ENCODE assay signal across 9 mouse cellular contexts in the genomic region with DNA sequence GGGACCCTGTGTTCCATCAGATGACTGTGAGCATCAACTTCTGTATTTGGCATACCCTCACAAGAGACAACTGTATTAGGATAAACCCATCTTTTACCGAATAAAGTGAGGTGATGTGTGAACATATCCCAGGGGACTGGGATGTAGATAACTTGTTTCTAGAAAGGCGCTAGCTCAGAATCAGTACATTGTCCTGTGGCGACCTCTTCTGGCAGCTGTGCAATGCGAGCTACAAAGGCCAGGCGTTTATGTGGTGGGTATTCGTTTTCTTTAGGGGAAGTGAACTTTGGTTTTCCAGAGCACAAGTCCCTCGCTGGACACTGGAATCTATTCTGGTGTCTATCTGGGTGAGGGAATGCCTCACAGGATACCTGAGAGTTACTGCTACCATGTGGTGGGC. TPM values are rescaled to one million over a fixed set of nuclear protein-coding genes. Genes with fewer than 3 reads are reported as not detected.
DNase-seq lines count a peak whose midpoint lies in the region; ATAC-seq and TF ChIP-seq lines count a peak whose summit lies in the region.
"Had no signal": no experiment of that assay in that cellular context is flagged by ENCODE, and none has a peak within 500 bp of the region (broad histone marks: within the 10 kb centered on the region; RNA-seq: fewer than 3 reads in every experiment).

No protein-coding gene starts in this region.

- peak; percentile 73 for TF ChIP-seq CTCF in heart, postnatal 0 days (IDR thresholded peaks at IDR 0.05; ENCODE audit: low read depth)
- TF ChIP-seq CTCF in left cerebral cortex, adult 2 months (IDR thresholded peaks at IDR 0.05) = peak; percentile 66

- H3K9ac ChIP-seq in heart, postnatal 0 days (replicated peaks; ENCODE audit: low read depth, low read length) = no peak overlapping the region
- H3K9ac ChIP-seq: limb, embryonic 12.5 days had no signal

- no peak for ATAC-seq in heart, postnatal 0 days (ENCODE audit: insufficient read depth, low read depth)

- H3K4me3 ChIP-seq in heart, postnatal 0 days (ENCODE audit: low read depth, low read length) = no peak overlapping the region
- H3K4me3 ChIP-seq in left cerebral cortex, adult 2 months = no peak overlapping the region
- H3K4me3 ChIP-seq: limb, embryonic 12.5 days had no signal

- peak; percentile 26 for DNase-seq in heart, postnatal 0 days (ENCODE audit: low spot score)
- DNase-seq in heart, postnatal 25 days (ENCODE audit: low spot score) = no peak
- peak; percentile 15 for DNase-seq in urinary bladder, postnatal 25 days (ENCODE audit: low spot score)
- no peak for DNase-seq in urinary bladder, postnatal 10 days (ENCODE audit: low spot score)
- peak; percentile 55 for DNase-seq in embryo, embryonic 9.5 days (ENCODE audit: extremely low spot score)
- DNase-seq in left cerebral cortex, adult 2 months (ENCODE audit: extremely low spot score in 1 of 2, low spot score in 2 of 2) = peak in 1 of 2 experiments; percentile 33
- peak; percentile 23 for DNase-seq in retina, postnatal 7 days (ENCODE audit: low read depth, low spot score)
- no peak for DNase-seq in cerebellum, adult 18-20 months

- H3K4me1 ChIP-seq in heart, postnatal 0 days (ENCODE audit: control insufficient read depth, insufficient read depth) = no peaks in the 10 kb centered on the region
- H3K4me1 ChIP-seq: limb, embryonic 12.5 days had no signal

- 4% methylated on average over 7 of the region's 7 CpGs for WGBS in heart, postnatal 0 days

- intact Hi-C loops in heart, postnatal 25 days (cut with DNase I) = loop anchor here (1.0 to 10.0 kb wide), 2 partner anchors 60 to 425 kb away; no protein-coding TSS in a partner anchor
- intact Hi-C loops in left cerebral cortex, adult 2 months (cut with DNase I) = loop anchor here (1.0 kb wide), 1 partner anchor 60 kb away; no protein-coding TSS in a partner anchor

- no peak overlapping the region for H3K27ac ChIP-seq in heart, postnatal 0 days (ENCODE audit: low read depth)
- no peak overlapping the region for H3K27ac ChIP-seq in left cerebral cortex, adult 2 months
- H3K27ac ChIP-seq: limb, embryonic 12.5 days had no signal

- TF ChIP-seq EP300 in heart, postnatal 0 days (IDR thresholded peaks at IDR 0.05; ENCODE audit: low read depth) = no peak

- no peaks in the 10 kb centered on the region for H3K36me3 ChIP-seq in heart, postnatal 0 days (replicated peaks; ENCODE audit: control insufficient read depth, insufficient read depth, low read length)
- H3K36me3 ChIP-seq: limb, embryonic 12.5 days had no signal

- no peaks in the 10 kb centered on the region for H3K27me3 ChIP-seq in heart, postnatal 0 days (ENCODE audit: control insufficient read depth, insufficient read depth, low read length)

- no peak overlapping the region for H3K4me2 ChIP-seq in heart, postnatal 0 days (ENCODE audit: low read depth, low read length)
- H3K4me2 ChIP-seq: limb, embryonic 12.5 days had no signal

- no peaks in the 10 kb centered on the region for H3K9me3 ChIP-seq in heart, postnatal 0 days (replicated peaks; ENCODE audit: control insufficient read depth, low read length)
- H3K9me3 ChIP-seq: limb, embryonic 12.5 days had no signal

RNA-seq across cellular contexts. Expression of gene Ctsll3, which starts 16.8 kb away (rescaled TPM):
- not detected in 2 replicates for total RNA-seq in heart, postnatal 0 days (2014; rRNA removed; ENCODE audit: low replicate concordance)
- polyA plus RNA-seq in heart, postnatal 0 days (2015; fragmentation: Nextera tagmentation; extraction: Ambion mirVana) = not detected in 2 replicates
- total RNA-seq in heart, postnatal 25 days (2021) = not detected
- total RNA-seq in left cerebral cortex, adult 2 months (2021) = not detected
- polyA plus RNA-seq: limb, embryonic 12.5 days had no signal

RNA-seq across cellular contexts. Expression of gene BC051665, which starts 33.3 kb away (rescaled TPM):
- total RNA-seq in heart, postnatal 0 days (2014; rRNA removed; ENCODE audit: low replicate concordance) = not detected in 2 replicates
- polyA plus RNA-seq in heart, postnatal 0 days (2015; fragmentation: Nextera tagmentation; extraction: Ambion mirVana) = not detected in 2 replicates
- total RNA-seq in heart, postnatal 25 days (2021) = not detected
- not detected for total RNA-seq in left cerebral cortex, adult 2 months (2021)
- polyA plus RNA-seq: limb, embryonic 12.5 days had no signal

RNA-seq across cellular contexts. Expression of gene 4930486L24Rik, which starts 44.8 kb away (rescaled TPM):
- 0.08 TPM in 1 of 2 replicates, not detected in the other for total RNA-seq in heart, postnatal 0 days (2014; rRNA removed; ENCODE audit: low replicate concordance)
- not detected in 2 replicates for polyA plus RNA-seq in heart, postnatal 0 days (2015; fragmentation: Nextera tagmentation; extraction: Ambion mirVana)
- total RNA-seq in heart, postnatal 25 days (2021) = under 1 TPM in 1 of 2 experiments, not detected in 1; 0.25 TPM
- under 1 TPM in 1 of 2 experiments, not detected in 1; 0.48 TPM for total RNA-seq in left cerebral cortex, adult 2 months (2021)
- polyA plus RNA-seq: limb, embryonic 12.5 days had no signal

Comparison
In these comparisons a context has a peak if more than half of its experiments do, and no peak if none do; other contexts are left out.
1. DNase-seq: peak in heart, postnatal 0 days (single experiment), urinary bladder, postnatal 25 days (single experiment), embryo, embryonic 9.5 days (single experiment) and retina, postnatal 7 days (single experiment); none in heart, postnatal 25 days (single experiment), urinary bladder, postnatal 10 days (single experiment) and cerebellum, adult 18-20 months (0 of 2).